Mouse (Mus musculus): ENCODE data around the gene Cox7a1. TPM values are rescaled to one million over a fixed set of nuclear protein-coding genes. Genes with fewer than 3 reads are reported as not detected.
"Not testable (repeated sequence)": the region's sequence is repeated elsewhere in the genome, so short reads cannot be mapped to it uniquely, and the experiment has no call there.

Gene Cox7a1
- total RNA-seq (2015; ENCODE audit: low replicate concordance) (not detected in 2 replicates), total RNA-seq (2017; ENCODE audit: low replicate concordance) (not detected in 2 replicates)

GRCm38 (mm10) chr7:30183879-30184289 lies at the start of gene Cox7a1:
Gene Cox7a1 (plus strand): TSS chr7:30184144.
- peak; percentile 89 for ATAC-seq (replicated peaks; ENCODE audit: low FRiP score, poor library complexity, severe bottlenecking)

GRCm38 (mm10) chr7:30136826-30137225 lies 47.1 kb upstream of the Cox7a1 start:
- no peak for ATAC-seq (replicated peaks; ENCODE audit: low FRiP score, poor library complexity, severe bottlenecking)

GRCm38 (mm10) chr7:30143170-30143554 lies 40.8 kb upstream of the Cox7a1 start:
- ATAC-seq (replicated peaks; ENCODE audit: low FRiP score, poor library complexity, severe bottlenecking), result no peak

- ATAC-seq (replicated peaks; ENCODE audit: low FRiP score, poor library complexity, severe bottlenecking), result no peak
Measured at GRCm38 (mm10) chr7:30143555-30144209, 40.3 kb upstream of the Cox7a1 start.

GRCm38 (mm10) chr7:30147011-30147410 lies 36.9 kb upstream of the Cox7a1 start:
- no peak for ATAC-seq (replicated peaks; ENCODE audit: low FRiP score, poor library complexity, severe bottlenecking)

GRCm38 (mm10) chr7:30154040-30154439 lies 29.9 kb upstream of the Cox7a1 start:
- ATAC-seq (replicated peaks; ENCODE audit: low FRiP score, poor library complexity, severe bottlenecking), result no peak

- ATAC-seq (replicated peaks; ENCODE audit: low FRiP score, poor library complexity, severe bottlenecking), result no peak
Measured at GRCm38 (mm10) chr7:30155507-30155906, 28.4 kb upstream of the Cox7a1 start.

GRCm38 (mm10) chr7:30163113-30163512 lies 20.8 kb upstream of the Cox7a1 start:
- ATAC-seq (replicated peaks; ENCODE audit: low FRiP score, poor library complexity, severe bottlenecking), result no peak

GRCm38 (mm10) chr7:30164745-30165144 lies 19.2 kb upstream of the Cox7a1 start:
- ATAC-seq (replicated peaks; ENCODE audit: low FRiP score, poor library complexity, severe bottlenecking), result no peak

GRCm38 (mm10) chr7:30168914-30169582 lies 14.9 kb upstream of the Cox7a1 start:
- peak; percentile 54 for ATAC-seq (replicated peaks; ENCODE audit: low FRiP score, poor library complexity, severe bottlenecking)

- peak; percentile 95 for ATAC-seq (replicated peaks; ENCODE audit: low FRiP score, poor library complexity, severe bottlenecking)
Measured at GRCm38 (mm10) chr7:30169583-30170282, 14.2 kb upstream of the Cox7a1 start, which contains the start of gene Zfp146. Gene Zfp146 (minus strand): TSS chr7:30169750.

GRCm38 (mm10) chr7:30170283-30170951 lies 13.5 kb upstream of the Cox7a1 start:
- ATAC-seq (replicated peaks; ENCODE audit: low FRiP score, poor library complexity, severe bottlenecking), result peak; percentile 23

- no peak for ATAC-seq (replicated peaks; ENCODE audit: low FRiP score, poor library complexity, severe bottlenecking)
Measured at GRCm38 (mm10) chr7:30176474-30176873, 7.5 kb upstream of the Cox7a1 start.

GRCm38 (mm10) chr7:30178256-30178655 lies 5.7 kb upstream of the Cox7a1 start:
- ATAC-seq (replicated peaks; ENCODE audit: low FRiP score, poor library complexity, severe bottlenecking), result no peak

- peak; percentile 80 for ATAC-seq (replicated peaks; ENCODE audit: low FRiP score, poor library complexity, severe bottlenecking)
Measured at GRCm38 (mm10) chr7:30181308-30181707, 2.6 kb upstream of the Cox7a1 start.

- not testable (repeated sequence) for ATAC-seq (replicated peaks; ENCODE audit: low FRiP score, poor library complexity, severe bottlenecking)
Measured at GRCm38 (mm10) chr7:30181929-30182328, 2.0 kb upstream of the Cox7a1 start.

GRCm38 (mm10) chr7:30183189-30183588 lies 755 bp upstream of the Cox7a1 start:
- ATAC-seq (replicated peaks; ENCODE audit: low FRiP score, poor library complexity, severe bottlenecking), result not testable (repeated sequence)

GRCm38 (mm10) chr7:30184641-30185348 lies 851 bp downstream of the Cox7a1 start:
- ATAC-seq (replicated peaks; ENCODE audit: low FRiP score, poor library complexity, severe bottlenecking), result no peak

GRCm38 (mm10) chr7:30188344-30189115 lies 4.6 kb downstream of the Cox7a1 start:
- no peak for ATAC-seq (replicated peaks; ENCODE audit: low FRiP score, poor library complexity, severe bottlenecking)
